Mouse (Mus musculus) stomach, embryonic 16.5 days (tissue): ENCODE results near the gene Gpt2. TPM values are rescaled to one million over a fixed set of nuclear protein-coding genes. Genes with fewer than 3 reads are reported as not detected.

Experiments used
- ATAC-seq: fragments of 200-750 bp; cut with Nextera tagmentation; 2 replicates; pipeline ENCODE4 v1.8.0; 2017; ENCODE audit warnings: moderate number of reproducible peaks, moderate TSS enrichment; ENCODE audit not compliant: insufficient read depth, low FRiP score
- H3K27ac ChIP-seq: fragments of 300-500 bp; sonication (generic); 2 replicates; pipeline ENCODE4 v1.5.1; 2014; ENCODE audit warnings: low read length
- H3K27me3 ChIP-seq: fragments of 300-500 bp; sonication (generic); 2 replicates; pipeline ENCODE4 v1.6.1; 2014; ENCODE audit warnings: low read length, control low read depth, mixed read lengths; ENCODE audit not compliant: control insufficient read depth, insufficient read depth
- H3K36me3 ChIP-seq: fragments of 300-500 bp; sonication (generic); 2 replicates; pipeline ENCODE4 v1.6.1; 2014; ENCODE audit warnings: low read length; ENCODE audit not compliant: control insufficient read depth, insufficient read depth
- H3K4me1 ChIP-seq: fragments of 300-500 bp; sonication (generic); 2 replicates; pipeline ENCODE4 v1.6.1; 2014; ENCODE audit warnings: low read length, control low read depth, mixed read lengths; ENCODE audit not compliant: control insufficient read depth, insufficient read depth
- H3K4me2 ChIP-seq: fragments of 300-500 bp; sonication (generic); 2 replicates; pipeline ENCODE4 v1.6.1; 2014; ENCODE audit warnings: low read depth, low read length, mixed read lengths
- H3K4me3 ChIP-seq: fragments of 300-500 bp; sonication (generic); replicated peaks from 2 replicates; pipeline ENCODE4 v1.5.1; 2014; ENCODE audit warnings: mild to moderate bottlenecking, low read length
- H3K9ac ChIP-seq: fragments of 300-500 bp; sonication (generic); 2 replicates; pipeline ENCODE4 v1.6.1; 2014; ENCODE audit warnings: low read length
- H3K9me3 ChIP-seq: fragments of 300-500 bp; sonication (generic); replicated peaks from 2 replicates; pipeline ENCODE4 v1.6.1; 2016; ENCODE audit warnings: low read length, control low read depth; ENCODE audit not compliant: control insufficient read depth
- WGBS: fragments of 180-500 bp; shearing (Covaris S2); extraction: QIAGEN DNeasy Blood & Tissue Kit; methylation state at CpG from one replicate; pipeline ENCODE4 v1.1.7; 2014; 5-methylcytosine and 5-hydroxymethylcytosine counted together
- polyA plus RNA-seq: library from polyadenylated mRNA; unstranded; fragments of >200 nt; fragmentation: Nextera tagmentation; extraction: Ambion mirVana; gene quantifications from 2 replicates; pipeline ENCODE4 v1.2.1, GENCODE M21; 2015

The Gpt2 gene
- polyA plus RNA-seq, 1 experiment from 2014 or later = 26.7 TPM

DNA sequence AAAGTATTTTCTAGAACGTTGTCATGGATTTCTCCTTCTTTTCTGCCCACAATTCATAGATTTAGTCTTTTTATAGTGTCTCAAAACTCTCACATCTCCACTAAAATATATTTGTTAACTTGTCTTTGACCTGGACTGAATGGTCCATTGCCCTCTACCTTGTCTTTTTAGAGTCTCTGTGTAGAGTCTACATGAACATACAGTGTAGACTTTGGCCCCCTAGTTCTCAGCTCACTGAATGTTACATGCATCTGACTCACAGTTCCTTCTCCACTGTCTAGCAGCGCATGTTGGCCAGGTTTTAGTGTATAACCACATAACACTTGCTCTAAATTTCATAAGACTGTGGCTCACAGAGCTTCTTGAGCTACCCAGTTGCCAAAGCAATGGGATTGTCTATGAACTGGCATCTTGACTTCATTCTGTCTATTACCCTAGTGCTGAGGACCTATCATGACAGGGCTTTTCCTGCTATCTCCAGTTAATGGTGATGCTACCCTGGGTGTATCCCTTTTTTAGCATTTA, 81.7 kb downstream of the Gpt2 start:
- 75% methylated on average over 2 of the region's 2 CpGs for WGBS
- no peak for ATAC-seq
- H3K4me1 ChIP-seq = no peaks in the 10 kb centered on the region
- H3K27ac ChIP-seq = no peak overlapping the region
- no peak overlapping the region for H3K4me3 ChIP-seq
- H3K9ac ChIP-seq = no peak overlapping the region
- H3K4me2 ChIP-seq = no peak overlapping the region
- H3K27me3 ChIP-seq = no peaks in the 10 kb centered on the region
- H3K9me3 ChIP-seq = no peaks in the 10 kb centered on the region
- no peaks in the 10 kb centered on the region for H3K36me3 ChIP-seq

Other genes with a start within 250 kb of the Gpt2 start
- 76.8 and 78.2 TPM in 2 replicates for gene Orc6, start 192.9 kb upstream of the Gpt2 start, polyA plus RNA-seq
- 154 and 159 TPM in 2 replicates for gene Vps35, start 192.8 kb upstream of the Gpt2 start, polyA plus RNA-seq
- 4.0 and 7.4 TPM in 2 replicates for gene Mylk3, start 106.2 kb upstream of the Gpt2 start, polyA plus RNA-seq
- 34.0 and 41.0 TPM in 2 replicates for gene 4921524J17Rik, start 59.7 kb upstream of the Gpt2 start, polyA plus RNA-seq
- gene Dnaja2, start 62.8 kb downstream of the Gpt2 start, polyA plus RNA-seq = 135 and 144 TPM in 2 replicates
- 4.6 and 4.7 TPM in 2 replicates for gene Neto2, start 208.3 kb downstream of the Gpt2 start, polyA plus RNA-seq